Mouse (Mus musculus): ENCODE data around the gene Cstb.
A peak's percentile ranks its signal among the peaks of the same experiment; 100 is the strongest.

Gene Cstb

GRCm38 (mm10) chr10:78461767-78462166, 36.3 kb downstream of the Cstb start:
- peak; percentile 32 for DNase-seq (ENCODE audit: low read depth)

- DNase-seq (ENCODE audit: low read depth): no peak
These were observed 37.7 kb downstream of the Cstb start for GRCm38 (mm10) chr10:78462945-78463768.

GRCm38 (mm10) chr10:78463769-78464167, 38.3 kb downstream of the Cstb start:
- DNase-seq (ENCODE audit: low read depth): no peak

DNA sequence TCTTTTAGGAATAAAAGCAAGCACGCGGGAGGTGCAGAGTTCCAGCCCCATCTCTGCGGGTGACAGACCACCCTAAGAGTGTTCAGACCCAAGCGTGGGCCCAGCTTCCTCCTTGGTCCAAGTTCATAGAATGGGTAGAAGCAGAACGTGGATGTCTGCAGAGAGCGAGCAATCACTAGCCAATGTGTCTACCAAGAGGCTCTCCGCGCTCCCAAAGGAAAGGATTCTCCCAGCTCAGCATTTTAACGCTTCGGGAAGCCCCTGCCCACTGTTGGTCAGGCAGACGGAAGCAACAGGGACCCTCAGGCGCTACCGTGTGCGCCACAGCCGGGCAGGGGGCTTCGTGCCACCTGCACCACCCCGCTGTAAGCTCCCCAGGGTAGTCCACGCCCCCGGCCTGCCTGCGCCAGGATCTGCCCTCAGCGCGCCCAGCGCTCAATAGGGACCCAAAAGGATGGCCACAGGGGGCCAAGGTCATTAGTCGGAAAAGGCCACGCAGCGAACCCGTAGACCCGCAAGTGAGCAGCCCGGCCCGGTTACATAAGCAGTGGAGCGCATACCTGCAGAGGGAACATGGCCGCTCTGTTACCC, 38.8 kb downstream of the Cstb start:
- DNase-seq (ENCODE audit: low read depth): peak; percentile 23

- peak; percentile 96 for DNase-seq (ENCODE audit: low read depth)
These were observed 39.3 kb downstream of the Cstb start, which contains the start of gene Pdxk for GRCm38 (mm10) chr10:78464792-78465207. Gene Pdxk, minus strand, starts transcription at chr10:78464975.

DNA sequence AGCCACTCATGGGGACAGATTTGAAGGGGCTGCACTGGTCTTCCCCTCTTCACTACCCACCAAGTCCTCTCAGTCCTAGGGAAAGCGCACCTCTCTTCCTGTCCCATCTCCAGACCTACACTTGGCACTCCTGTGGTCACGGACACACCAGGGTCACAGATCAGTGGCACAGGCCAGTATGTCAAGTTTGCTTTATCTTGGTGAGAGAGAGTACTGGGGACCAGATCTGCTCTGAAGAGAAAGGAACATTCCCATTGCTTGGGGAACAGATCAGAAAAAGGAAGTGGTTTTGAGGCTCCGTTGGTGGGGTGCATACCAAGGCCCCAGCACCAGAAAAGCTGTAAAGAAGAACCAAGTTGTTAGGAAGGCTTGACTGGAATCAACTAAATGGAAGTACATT, 40.0 kb downstream of the Cstb start:
- peak; percentile 66 for DNase-seq (ENCODE audit: low read depth)

DNA sequence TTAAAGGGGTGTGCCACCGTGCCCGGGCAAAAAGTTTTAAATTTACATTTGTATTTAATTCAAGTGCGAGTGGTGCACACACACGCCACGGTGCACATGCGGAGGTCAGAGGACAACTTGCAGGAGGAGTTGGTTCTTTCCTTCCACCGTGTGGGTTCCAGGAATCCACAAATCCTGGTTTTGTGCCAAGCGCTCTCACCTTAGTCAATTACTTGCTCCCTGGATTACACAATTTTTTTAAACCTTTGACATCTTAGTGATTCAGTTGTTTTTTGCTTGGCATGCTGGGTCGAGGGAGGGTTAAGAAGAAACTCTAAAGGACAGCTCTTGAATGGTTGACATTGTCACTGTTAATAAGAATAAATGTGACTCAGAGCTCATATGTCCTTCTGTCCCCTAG, 41.2 kb downstream of the Cstb start:
- no peak for DNase-seq (ENCODE audit: low read depth)

GRCm38 (mm10) chr10:78467761-78468310, 42.4 kb downstream of the Cstb start:
- no peak for DNase-seq (ENCODE audit: low read depth)

GRCm38 (mm10) chr10:78470582-78471313, 45.3 kb downstream of the Cstb start:
- DNase-seq (ENCODE audit: low read depth): peak; percentile 91

- DNase-seq (ENCODE audit: low read depth): no peak
These were observed 46.6 kb downstream of the Cstb start for GRCm38 (mm10) chr10:78472046-78472445.

DNA sequence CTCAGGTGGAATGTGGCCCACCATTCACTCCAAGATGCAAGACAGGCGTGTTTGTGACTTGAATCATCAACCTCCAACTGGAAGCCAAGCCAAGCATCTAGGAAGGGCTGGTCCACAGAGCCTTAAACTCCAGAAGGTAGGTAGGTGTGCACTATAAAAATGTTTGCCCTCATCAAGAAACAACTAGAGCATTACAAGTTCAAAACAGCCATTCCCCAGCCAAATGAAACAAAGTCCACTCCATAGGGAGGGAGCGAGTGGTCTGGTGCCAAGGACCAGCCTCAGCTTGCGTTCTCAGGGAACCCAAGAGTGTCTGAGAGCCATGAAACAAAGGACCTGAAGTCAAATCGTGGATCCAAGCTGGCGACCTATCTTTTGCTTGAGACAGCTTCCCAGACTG, 48.0 kb downstream of the Cstb start:
- no peak for DNase-seq (ENCODE audit: low read depth)

GRCm38 (mm10) chr10:78474759-78475158, 49.3 kb downstream of the Cstb start:
- DNase-seq (ENCODE audit: low read depth): no peak

DNA sequence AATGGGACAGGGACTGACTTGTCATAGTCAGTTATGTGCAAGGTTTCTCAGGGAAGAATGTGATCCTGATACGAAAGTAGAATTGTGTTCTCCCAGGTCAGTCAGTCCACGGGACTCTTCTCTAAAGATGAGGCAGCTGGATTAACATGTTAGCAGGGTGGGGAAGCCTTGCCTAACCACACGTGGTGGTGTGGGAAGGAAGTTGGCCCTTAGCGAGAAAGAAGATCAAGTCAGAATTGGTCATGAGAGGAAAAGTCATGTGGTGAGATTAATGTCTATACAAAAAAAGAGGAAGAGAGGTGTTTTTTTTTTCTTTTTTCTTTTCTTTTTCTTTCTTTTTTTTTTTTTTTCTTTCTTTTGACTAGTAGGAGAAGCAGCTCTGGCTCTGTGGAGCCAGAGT, 51.4 kb downstream of the Cstb start:
- peak; percentile 78 for DNase-seq (ENCODE audit: low read depth)

All from 416B (cell line).